Mouse (Mus musculus): ENCODE data around the gene Ptpn6.

Ptpn6 gene

GRCm38 (mm10) chr6:124755306-124755705 is 16.8 kb upstream of the Ptpn6 start:
- DNase-seq, result no peak

- no peak for DNase-seq
These were observed 15.3 kb upstream of the Ptpn6 start for GRCm38 (mm10) chr6:124753861-124754260.

- no peak for DNase-seq
These were observed 11.9 kb upstream of the Ptpn6 start for GRCm38 (mm10) chr6:124750405-124750804.

GRCm38 (mm10) chr6:124746654-124747632 is 8.4 kb upstream of the Ptpn6 start:
- no peak for DNase-seq

GRCm38 (mm10) chr6:124746296-124746605 is 7.7 kb upstream of the Ptpn6 start:
- DNase-seq, result no peak

- peak; percentile 95 to 96 for DNase-seq
These were observed 7.2 kb upstream of the Ptpn6 start for GRCm38 (mm10) chr6:124745490-124746295.

- peak in 1 of 2 experiments; percentile 46 for DNase-seq
These were observed 6.3 kb upstream of the Ptpn6 start for GRCm38 (mm10) chr6:124744755-124745321.

- no peak for DNase-seq
These were observed 5.1 kb upstream of the Ptpn6 start for GRCm38 (mm10) chr6:124743647-124744046.

- DNase-seq, result no peak
These were observed 4.5 kb upstream of the Ptpn6 start for GRCm38 (mm10) chr6:124742839-124743514.

GRCm38 (mm10) chr6:124741842-124742241 is 3.3 kb upstream of the Ptpn6 start:
- DNase-seq, result no peak

GRCm38 (mm10) chr6:124740888-124741761 is 2.6 kb upstream of the Ptpn6 start, which contains the start of gene Grcc10:
Gene Grcc10 (minus strand): TSS chr6:124741374.
- peak; percentile 86 to 90 for DNase-seq

GRCm38 (mm10) chr6:124740211-124740887 is 1.8 kb upstream of the Ptpn6 start:
- peak; percentile 62 to 63 for DNase-seq

GRCm38 (mm10) chr6:124739231-124739796 is 800 bp upstream of the Ptpn6 start:
- no peak for DNase-seq

- DNase-seq, result no peak
These were observed 1.5 kb downstream of the Ptpn6 start for GRCm38 (mm10) chr6:124737040-124737439.

GRCm38 (mm10) chr6:124734417-124734816 is 4.1 kb downstream of the Ptpn6 start:
- no peak for DNase-seq

- peak in 1 of 2 experiments; percentile 48 for DNase-seq
These were observed 5.8 kb downstream of the Ptpn6 start for GRCm38 (mm10) chr6:124732476-124733370.

GRCm38 (mm10) chr6:124731038-124731437 is 7.5 kb downstream of the Ptpn6 start:
- DNase-seq, result no peak

GRCm38 (mm10) chr6:124729850-124730705 is 8.4 kb downstream of the Ptpn6 start:
- no peak for DNase-seq

GRCm38 (mm10) chr6:124728621-124729020 is 9.9 kb downstream of the Ptpn6 start:
- no peak for DNase-seq
